Mouse (Mus musculus): ENCODE measurements around the gene Runx1.

DNA sequence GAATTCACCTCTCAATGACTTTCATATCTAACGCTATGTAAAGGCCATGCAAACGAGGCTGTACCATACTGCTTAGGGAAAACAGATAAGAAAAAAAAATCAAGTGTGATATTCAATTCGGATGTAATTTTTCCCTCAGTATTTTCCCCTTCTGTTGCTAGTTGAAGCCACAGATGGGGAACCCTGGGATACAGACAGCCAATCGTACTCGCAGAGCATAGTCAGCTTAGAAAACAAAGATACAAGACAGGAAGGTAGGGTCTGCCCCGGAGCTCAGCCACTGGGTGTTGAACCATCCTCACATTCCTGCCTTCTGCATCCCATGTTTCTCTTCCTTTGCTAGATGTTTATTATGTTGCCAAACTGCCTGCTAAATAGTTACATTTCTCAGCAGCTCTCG, 9.9 kb downstream of the Runx1 start:
- TF ChIP-seq CTCF (IDR thresholded peaks at IDR 0.05; ENCODE audit: control insufficient read depth, insufficient read depth, low read length), result no peak
- TF ChIP-seq POLR2A (IDR thresholded peaks at IDR 0.05; ENCODE audit: borderline replicate concordance, control insufficient read depth, low read depth, low read length), result no peak
